Mouse (Mus musculus) kidney, embryonic 14.5 days (tissue): ENCODE results near the gene Lancl2. TPM values are rescaled to one million over a fixed set of nuclear protein-coding genes. Genes with fewer than 3 reads are reported as not detected.

ENCODE experiments used
- ATAC-seq: fragments of 200-750 bp; cut with Nextera tagmentation; 2 replicates; pipeline ENCODE4 v1.8.0; 2017; ENCODE audit warnings: moderate number of reproducible peaks, mild to moderate bottlenecking, moderate TSS enrichment, moderate library complexity; ENCODE audit not compliant: low FRiP score, low TSS enrichment
- H3K27ac ChIP-seq: fragments of 300-500 bp; sonication (generic); 2 replicates; pipeline ENCODE4 v1.5.1; 2014; ENCODE audit warnings: low read depth, mild to moderate bottlenecking, low read length, moderate library complexity, mixed read lengths
- H3K27me3 ChIP-seq: fragments of 300-500 bp; sonication (generic); 2 replicates; pipeline ENCODE4 v1.6.1; 2014; ENCODE audit warnings: mild to moderate bottlenecking, low read length; ENCODE audit not compliant: control insufficient read depth, insufficient read depth
- H3K36me3 ChIP-seq: fragments of 300-500 bp; sonication (generic); 2 replicates; pipeline ENCODE4 v1.6.1; 2014; ENCODE audit warnings: low read length, mixed read lengths; ENCODE audit not compliant: control insufficient read depth, insufficient read depth
- H3K4me1 ChIP-seq: fragments of 300-500 bp; sonication (generic); 2 replicates; pipeline ENCODE4 v1.6.1; 2014; ENCODE audit warnings: low read length, mixed read lengths; ENCODE audit not compliant: control insufficient read depth, insufficient read depth
- H3K4me2 ChIP-seq: fragments of 300-500 bp; sonication (generic); replicated peaks from 2 replicates; pipeline ENCODE4 v1.6.1; 2014; ENCODE audit warnings: low read depth, mild to moderate bottlenecking, low read length
- H3K4me3 ChIP-seq: fragments of 300-500 bp; sonication (generic); 2 replicates; pipeline ENCODE4 v1.5.1; 2014; ENCODE audit warnings: mild to moderate bottlenecking, low read length
- H3K9ac ChIP-seq: fragments of 300-500 bp; sonication (generic); 2 replicates; pipeline ENCODE4 v1.6.1; 2014; ENCODE audit warnings: low read depth, mild to moderate bottlenecking, low read length, moderate library complexity
- H3K9me3 ChIP-seq: fragments of 300-500 bp; sonication (generic); 2 replicates; pipeline ENCODE4 v1.6.1; 2016; ENCODE audit warnings: low read length; ENCODE audit not compliant: control insufficient read depth
- WGBS: fragments of 180-500 bp; shearing (Covaris S2); extraction: QIAGEN DNeasy Blood & Tissue Kit; methylation state at CpG from one replicate; pipeline ENCODE4 v1.1.7; 2014; 5-methylcytosine and 5-hydroxymethylcytosine counted together
- polyA plus RNA-seq: library from polyadenylated mRNA; unstranded; fragments of >200 nt; fragmentation: Nextera tagmentation; extraction: Ambion mirVana; gene quantifications from 2 replicates; pipeline ENCODE4 v1.2.1, GENCODE M21; 2014

Lancl2 gene
- 24.3 and 37.7 TPM in 2 replicates for polyA plus RNA-seq

GRCm38 (mm10) chr6:57702376-57702742 is at the start of gene Lancl2:
Lancl2 (plus strand) TSS chr6:57702540.
- peak; percentile 32 for ATAC-seq
- Histone ChIP-seq H3K27me3 (no peaks in the 10 kb centered on the region), H3K4me1 (no peaks in the 10 kb centered on the region), H3K27ac (peak within 1 kb of the TSS; percentile 94), H3K9me3 (no peaks in the 10 kb centered on the region), H3K36me3 (no peaks in the 10 kb centered on the region), H3K4me3 (peak within 1 kb of the TSS; percentile 75), H3K4me2 (peak within 1 kb of the TSS; percentile 67), H3K9ac (peak within 1 kb of the TSS; percentile 77)
- WGBS: 0% methylated on average over 10 of the region's 10 CpGs

- 82% methylated on average over 4 of the region's 4 CpGs for WGBS
- H3K9ac ChIP-seq: no peak overlapping the region
Measured at GRCm38 (mm10) chr6:57661295-57661694, 41.0 kb upstream of the Lancl2 start.

GRCm38 (mm10) chr6:57684156-57684555 is 18.2 kb upstream of the Lancl2 start:
- H3K4me3 ChIP-seq: no peak overlapping the region
- no peak overlapping the region for H3K27ac ChIP-seq
- peaks cover 2% of the 10 kb centered on the region; the same call in 1 of the 2 replicates for H3K9me3 ChIP-seq
- no peaks in the 10 kb centered on the region for H3K27me3 ChIP-seq
- H3K4me2 ChIP-seq: no peak overlapping the region
- 96% methylated on average over 1 of the region's 1 CpGs for WGBS
- ATAC-seq: no peak
- peaks cover 14% of the 10 kb centered on the region for H3K36me3 ChIP-seq
- no peaks in the 10 kb centered on the region for H3K4me1 ChIP-seq
- no peak overlapping the region for H3K9ac ChIP-seq

More at GRCm38 (mm10) chr6:57661295-57661694, 41.0 kb upstream of the Lancl2 start:
- Histone ChIP-seq H3K9me3 (no peaks in the 10 kb centered on the region), H3K27ac (no peak overlapping the region), H3K4me2 (no peak overlapping the region), H3K27me3 (no peaks in the 10 kb centered on the region), H3K4me1 (no peaks in the 10 kb centered on the region), H3K36me3 (no peaks in the 10 kb centered on the region), H3K4me3 (no peak overlapping the region)
- ATAC-seq: no peak

DNA sequence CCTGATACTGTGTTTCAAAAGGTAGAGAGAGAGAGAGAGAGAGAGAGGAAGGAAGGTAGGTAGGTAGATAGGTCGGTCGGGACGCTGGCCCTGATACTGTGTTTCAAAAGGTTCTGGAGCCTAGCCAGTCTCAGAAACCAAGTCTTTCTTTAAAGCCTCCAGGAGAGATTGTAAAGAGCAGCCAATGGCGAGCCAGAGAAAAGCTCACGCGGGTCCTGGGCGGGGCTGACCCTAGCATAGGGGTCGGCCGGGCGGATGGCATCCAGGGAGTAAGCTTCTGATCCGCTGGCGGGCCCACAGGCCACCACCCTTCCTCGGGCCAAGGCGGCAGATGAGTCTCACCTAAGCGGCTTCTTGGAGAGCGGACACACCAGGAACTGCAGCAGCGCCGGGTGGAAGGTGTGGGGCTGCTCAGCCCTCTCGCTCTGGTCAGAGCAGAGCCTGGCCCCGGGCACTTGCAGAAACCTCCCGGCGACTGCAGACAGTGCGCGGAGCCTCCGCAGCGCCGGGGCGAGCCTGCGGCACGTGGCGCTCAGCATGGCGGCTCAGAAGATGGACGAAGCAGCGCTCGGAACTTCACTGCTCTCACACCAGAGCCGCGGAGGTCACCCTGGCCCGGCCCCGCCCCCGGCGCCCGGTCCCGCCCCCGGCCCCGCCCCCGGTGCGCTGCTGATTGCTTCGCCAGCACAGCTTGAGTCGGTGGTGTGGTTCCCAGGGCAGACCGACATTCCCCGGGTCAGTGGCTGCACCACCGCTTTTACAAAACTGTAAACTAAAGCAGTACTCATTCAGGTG is 10.7 kb upstream of the Lancl2 start, which contains the start of gene Pyurf:
Pyurf (minus strand) TSS at position 612 of the 795 bp plus-strand sequence.
- WGBS: under 1% methylated on average over 50 of the region's 52 CpGs
- peak; percentile 99 for ATAC-seq
- H3K4me1 ChIP-seq: no peaks in the 10 kb centered on the region
- H3K4me3 ChIP-seq: peak within 1 kb of the TSS; percentile 69
- H3K27me3 ChIP-seq: no peaks in the 10 kb centered on the region
- H3K36me3 ChIP-seq: peaks cover 14% of the 10 kb centered on the region
- H3K9ac ChIP-seq: peak within 1 kb of the TSS; percentile 76
- H3K9me3 ChIP-seq: no peaks in the 10 kb centered on the region
- H3K4me2 ChIP-seq: peak within 1 kb of the TSS; percentile 69
- peak within 1 kb of the TSS; percentile 93 for H3K27ac ChIP-seq

- Histone ChIP-seq H3K27ac (no peak overlapping the region), H3K4me3 (no peak overlapping the region), H3K27me3 (no peaks in the 10 kb centered on the region), H3K9ac (no peak overlapping the region), H3K36me3 (peaks cover 14% of the 10 kb centered on the region), H3K4me2 (no peak overlapping the region), H3K4me1 (no peaks in the 10 kb centered on the region), H3K9me3 (no peaks in the 10 kb centered on the region)
- no peak for ATAC-seq
- WGBS: 75% methylated on average over 3 of the region's 3 CpGs
Measured at GRCm38 (mm10) chr6:57693116-57693515, 9.2 kb upstream of the Lancl2 start.

DNA sequence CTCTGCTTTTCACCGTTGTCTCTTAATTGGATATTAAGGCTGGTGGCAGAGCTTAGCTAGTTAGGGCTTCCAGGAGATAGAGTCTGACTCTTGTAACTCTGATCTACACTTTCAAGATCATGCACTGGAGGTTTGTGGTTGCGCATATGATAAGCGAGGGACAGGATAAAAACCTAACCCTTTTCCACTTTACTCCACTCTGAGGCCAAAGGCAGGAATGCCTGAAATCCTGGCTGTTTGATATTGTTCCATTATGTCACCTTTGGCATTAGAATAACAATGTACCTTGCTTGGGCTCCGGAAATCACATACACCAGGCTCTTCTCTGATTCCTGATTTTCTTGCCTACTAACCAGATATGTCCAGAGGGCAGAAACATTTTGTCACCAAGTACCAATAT is 654 bp upstream of the Lancl2 start:
- no peaks in the 10 kb centered on the region for H3K9me3 ChIP-seq
- 72% methylated on average over 4 of the region's 4 CpGs for WGBS
- H3K4me2 ChIP-seq: peak overlapping the region; percentile 67
- no peaks in the 10 kb centered on the region for H3K4me1 ChIP-seq
- no peaks in the 10 kb centered on the region for H3K36me3 ChIP-seq
- no peaks in the 10 kb centered on the region for H3K27me3 ChIP-seq
- no peak overlapping the region for H3K27ac ChIP-seq
- no peak overlapping the region for H3K4me3 ChIP-seq
- ATAC-seq: no peak
- H3K9ac ChIP-seq: no peak overlapping the region

DNA sequence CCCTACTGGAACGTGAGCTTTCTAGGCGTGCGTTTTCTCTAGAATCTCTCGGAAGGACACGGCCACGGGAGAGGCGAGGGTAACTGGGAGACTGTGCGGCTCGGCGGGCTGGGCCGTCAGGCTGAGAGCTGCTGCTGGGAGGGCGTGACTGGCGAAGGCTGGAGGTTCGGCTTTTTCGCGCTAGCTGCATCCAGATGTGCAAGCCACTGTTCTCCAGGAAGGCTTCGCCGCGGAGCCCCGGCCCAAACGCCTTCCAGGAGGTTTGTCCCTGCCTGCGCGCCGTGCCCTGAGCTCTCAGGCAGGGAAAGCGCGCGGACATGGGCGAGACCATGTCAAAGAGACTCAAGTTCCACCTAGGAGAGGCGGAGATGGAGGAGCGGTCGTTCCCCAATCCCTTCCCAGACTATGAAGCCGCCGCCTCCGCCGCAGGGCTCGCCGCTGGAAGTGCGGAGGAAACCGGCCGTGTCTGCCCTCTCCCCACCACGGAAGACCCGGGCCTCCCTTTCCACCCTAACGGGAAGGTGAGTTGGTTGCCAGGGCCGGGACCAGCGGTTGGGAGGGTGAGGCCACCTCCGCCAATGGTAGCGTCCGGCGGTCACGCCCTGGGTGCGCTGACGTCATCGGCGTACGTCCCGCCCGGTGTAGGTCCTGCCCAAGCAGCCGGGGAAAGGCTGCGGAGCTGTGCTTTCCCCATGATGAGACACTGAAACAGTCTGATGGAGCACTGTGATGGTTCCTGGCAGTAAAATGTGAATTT is 581 bp downstream of the Lancl2 start:
- peak overlapping the region; percentile 77 for H3K9ac ChIP-seq
- peak overlapping the region; percentile 67 for H3K4me2 ChIP-seq
- H3K36me3 ChIP-seq: no peaks in the 10 kb centered on the region
- WGBS: under 1% methylated on average over 59 of the region's 59 CpGs
- H3K27ac ChIP-seq: peak overlapping the region; percentile 94
- peak; percentile 99 for ATAC-seq
- H3K27me3 ChIP-seq: no peaks in the 10 kb centered on the region
- peak overlapping the region; percentile 75 for H3K4me3 ChIP-seq
- no peaks in the 10 kb centered on the region for H3K4me1 ChIP-seq
- H3K9me3 ChIP-seq: no peaks in the 10 kb centered on the region

GRCm38 (mm10) chr6:57703703-57704102 is 1.4 kb downstream of the Lancl2 start:
- WGBS: 32% methylated on average over 2 of the region's 2 CpGs
- peak; percentile 29 for ATAC-seq

DNA sequence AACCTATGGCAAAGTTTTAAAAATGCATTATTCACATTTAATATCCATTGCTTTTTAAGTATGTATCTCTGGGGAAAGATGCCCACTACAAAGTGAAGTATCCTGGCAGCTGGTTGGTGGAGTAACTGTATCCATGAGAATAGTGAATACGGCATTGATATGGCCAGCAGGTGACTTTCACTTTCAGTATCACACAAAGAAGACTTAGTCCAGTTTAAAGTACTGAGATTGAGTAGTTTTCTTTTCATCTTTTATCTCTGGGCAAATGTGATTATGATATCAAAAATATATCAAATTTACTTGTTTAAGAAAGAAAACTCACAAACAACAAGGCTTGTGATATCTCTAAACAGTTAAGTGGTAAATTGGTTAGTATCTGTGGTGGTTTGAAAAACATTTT is 4.4 kb downstream of the Lancl2 start:
- H3K4me1 ChIP-seq: no peaks in the 10 kb centered on the region
- H3K27me3 ChIP-seq: no peaks in the 10 kb centered on the region
- ATAC-seq: no peak
- no peaks in the 10 kb centered on the region for H3K9me3 ChIP-seq
- WGBS: 98% methylated on average over 1 of the region's 1 CpGs
- no peak overlapping the region for H3K4me2 ChIP-seq
- no peak overlapping the region for H3K4me3 ChIP-seq
- H3K36me3 ChIP-seq: no peaks in the 10 kb centered on the region
- no peak overlapping the region for H3K27ac ChIP-seq
- no peak overlapping the region for H3K9ac ChIP-seq

More at GRCm38 (mm10) chr6:57703703-57704102, 1.4 kb downstream of the Lancl2 start:
- peak overlapping the region; percentile 77 for H3K9ac ChIP-seq
- peak overlapping the region; percentile 94 for H3K27ac ChIP-seq
- peak overlapping the region; percentile 75 for H3K4me3 ChIP-seq
- H3K27me3 ChIP-seq: no peaks in the 10 kb centered on the region
- H3K4me2 ChIP-seq: peak overlapping the region; percentile 67
- no peaks in the 10 kb centered on the region for H3K9me3 ChIP-seq
- no peaks in the 10 kb centered on the region for H3K36me3 ChIP-seq
- no peaks in the 10 kb centered on the region for H3K4me1 ChIP-seq
